Mouse (Mus musculus) thymus, adult 2 months (tissue): ENCODE data around the gene Bsg.

Source experiments
- CTCF ChIP-seq: fragments of 200-500 bp; IDR thresholded peaks from 2 replicates; pipeline ENCODE4 v1.5.1; 2012; ENCODE audit warnings: mild to moderate bottlenecking, control low read depth, low read length, moderate library complexity, borderline replicate concordance; ENCODE audit not compliant: control insufficient read depth, poor library complexity, insufficient read depth; ENCODE audit errors: extremely low read depth
- POLR2A ChIP-seq: fragments of 200-500 bp; IDR thresholded peaks from 2 replicates; pipeline ENCODE4 v1.6.1; 2012; ENCODE audit warnings: mild to moderate bottlenecking, low read length, control low read depth, moderate library complexity; ENCODE audit not compliant: control insufficient read depth, poor library complexity, insufficient read depth; ENCODE audit errors: extremely low read depth

GRCm38 (mm10) chr10:79733847-79734246, 29.6 kb downstream of the Bsg start:
- TF ChIP-seq CTCF (no peak), POLR2A (no peak)
